Mouse (Mus musculus) CH12.LX (cell line): ENCODE measurements at regions not wholly inside any gene's neighbourhood (a gene's known extent, or its start where the extent isn't known, plus 50 kb on each side); places are given as distances from the start of the nearest gene placed in this dataset.

Source experiments
- DNase-seq: peaks from one replicate; pipeline ENCODE4 v3.0.0-alpha.2; 2013; ENCODE audit errors: extremely low read depth
- H3K27ac ChIP-seq: 2 replicates; pipeline ENCODE4 v1.5.1; 2012; ENCODE audit warnings: low read depth, mild to moderate bottlenecking, control low read depth, moderate library complexity; ENCODE audit not compliant: insufficient read depth
- H3K27me3 ChIP-seq: replicated peaks from 2 replicates; pipeline ENCODE3; 2012; ENCODE audit warnings: inconsistent platforms
- H3K36me3 ChIP-seq, 2 experiments: replicated peaks in 1 of 2; 2 replicates each; pipeline versions ENCODE3 to v1.6.1; 2012; ENCODE audit warnings: inconsistent platforms in 1 of 2, low read length in 1 of 2, mild to moderate bottlenecking in 1 of 2, mixed read lengths in 1 of 2, moderate library complexity in 1 of 2; ENCODE audit not compliant: control insufficient read depth in 1 of 2, insufficient read depth in 1 of 2
- H3K4me1 ChIP-seq, 2 experiments: 2 replicates each; pipeline ENCODE4 v1.6.1; 2012; ENCODE audit warnings: inconsistent platforms in 1 of 2, moderate library complexity in 1 of 2; ENCODE audit not compliant: insufficient read depth in 2 of 2, control insufficient read depth in 1 of 2
- H3K4me2 ChIP-seq: 2 replicates; pipeline ENCODE4 v1.6.1; 2012; ENCODE audit warnings: low read depth, mild to moderate bottlenecking, control low read depth; ENCODE audit not compliant: poor library complexity, insufficient read depth, severe bottlenecking
- H3K4me3 ChIP-seq, 3 experiments: fragments of 150-350 bp in 1 of 3; sonication (generic) in 1 of 3; replicated peaks in 1 of 3; 2 replicates each; pipeline versions ENCODE3 to v1.5.1; 2011 to 2012; ENCODE audit warnings: low read depth in 2 of 3, low read length in 2 of 3, mild to moderate bottlenecking in 2 of 3, moderate library complexity in 2 of 3, control low read depth in 1 of 3, improper control_type of control experiment in 1 of 3, inconsistent platforms in 1 of 3, mixed read lengths in 1 of 3; ENCODE audit not compliant: poor library complexity in 1 of 3
- H3K79me2 ChIP-seq: replicated peaks from 2 replicates; pipeline ENCODE4 v1.6.1; 2012; ENCODE audit warnings: mild to moderate bottlenecking, moderate library complexity; ENCODE audit not compliant: control insufficient read depth, poor library complexity, insufficient read depth, severe bottlenecking; ENCODE audit errors: extremely low read depth
- H3K9ac ChIP-seq: 2 replicates; pipeline ENCODE4 v1.6.1; 2012; ENCODE audit warnings: low read depth, mild to moderate bottlenecking, control low read depth, moderate library complexity; ENCODE audit not compliant: insufficient read depth
- H3K9me3 ChIP-seq: replicated peaks from 2 replicates; pipeline ENCODE3; 2012; ENCODE audit warnings: low read length, inconsistent platforms, mixed read lengths
- CHD1 ChIP-seq: IDR thresholded peaks from 2 replicates; pipeline ENCODE4 v1.6.1; 2012; ENCODE audit warnings: low read depth, low read length, improper control_type of control experiment, inconsistent platforms
- CHD2 ChIP-seq: IDR thresholded peaks from 2 replicates; pipeline ENCODE4 v1.6.1; 2011; ENCODE audit warnings: low read length, improper control_type of control experiment
- ELF1 ChIP-seq: IDR thresholded peaks from 2 replicates; pipeline ENCODE4 v1.6.1; 2014; ENCODE audit warnings: low read depth, mild to moderate bottlenecking, inconsistent platforms, low read length, improper control_type of control experiment
- HCFC1 ChIP-seq: IDR thresholded peaks from 2 replicates; pipeline ENCODE4 v1.6.1; 2012; ENCODE audit warnings: low read depth, mild to moderate bottlenecking, inconsistent platforms, low read length, improper control_type of control experiment
- IRF4 ChIP-seq: IDR thresholded peaks from 2 replicates; pipeline ENCODE4 v1.6.1; 2014; ENCODE audit warnings: low read depth, mild to moderate bottlenecking, inconsistent platforms, low read length, improper control_type of control experiment
- KAT2A ChIP-seq: IDR thresholded peaks from 2 replicates; pipeline ENCODE4 v1.6.1; 2012; ENCODE audit warnings: low read length, improper control_type of control experiment, inconsistent platforms; ENCODE audit not compliant: insufficient replicate concordance
- MAFK ChIP-seq: IDR thresholded peaks from 2 replicates; pipeline ENCODE4 v1.6.1; 2011; ENCODE audit warnings: low read length, improper control_type of control experiment; ENCODE audit not compliant: insufficient replicate concordance
- MAZ ChIP-seq: IDR thresholded peaks from 2 replicates; pipeline ENCODE4 v1.6.1; 2012; ENCODE audit warnings: low read depth, mild to moderate bottlenecking, inconsistent platforms, low read length, improper control_type of control experiment, moderate library complexity
- MEF2A ChIP-seq: IDR thresholded peaks from 2 replicates; pipeline ENCODE4 v1.6.1; 2014; ENCODE audit warnings: low read depth, mild to moderate bottlenecking, inconsistent platforms, low read length, improper control_type of control experiment, borderline replicate concordance
- MXI1 ChIP-seq: IDR thresholded peaks from 2 replicates; pipeline ENCODE4 v1.6.1; 2011; ENCODE audit warnings: mild to moderate bottlenecking, low read depth, low read length, improper control_type of control experiment
- NELFE ChIP-seq: IDR thresholded peaks from 2 replicates; pipeline ENCODE4 v1.6.1; 2011; ENCODE audit warnings: low read depth, low read length, improper control_type of control experiment
- NRF1 ChIP-seq: IDR thresholded peaks from 2 replicates; pipeline ENCODE4 v1.6.1; 2014; ENCODE audit warnings: low read depth, mild to moderate bottlenecking, inconsistent platforms, low read length, improper control_type of control experiment, moderate library complexity
- POLR2AphosphoS2 ChIP-seq: IDR thresholded peaks from 2 replicates; pipeline ENCODE4 v1.6.1; 2011; ENCODE audit warnings: low read depth, low read length, improper control_type of control experiment
- RAD21 ChIP-seq: IDR thresholded peaks from 2 replicates; pipeline ENCODE4 v1.6.1; 2011; ENCODE audit warnings: low read depth, mild to moderate bottlenecking, low read length, improper control_type of control experiment, moderate library complexity
- SIN3A ChIP-seq: IDR thresholded peaks from 2 replicates; pipeline ENCODE4 v1.6.1; 2012; ENCODE audit warnings: low read length, improper control_type of control experiment, inconsistent platforms
- TBP ChIP-seq: conservative IDR thresholded peaks from 2 replicates; pipeline ENCODE4 v1.6.1; 2011; ENCODE audit warnings: low read depth, low read length, improper control_type of control experiment
- UBTF ChIP-seq: IDR thresholded peaks from 2 replicates; pipeline ENCODE4 v1.6.1; 2012; ENCODE audit warnings: low read depth, mild to moderate bottlenecking, inconsistent platforms, low read length, improper control_type of control experiment, moderate library complexity
- USF1 ChIP-seq: IDR thresholded peaks from 2 replicates; pipeline ENCODE4 v1.6.1; 2014; ENCODE audit warnings: low read depth, mild to moderate bottlenecking, inconsistent platforms, low read length, improper control_type of control experiment
- USF2 ChIP-seq: conservative IDR thresholded peaks from 2 replicates; pipeline ENCODE4 v1.6.1; 2011; ENCODE audit warnings: low read depth, low read length, improper control_type of control experiment
- ZC3H11A ChIP-seq: IDR thresholded peaks from 2 replicates; pipeline ENCODE4 v1.6.1; 2012; ENCODE audit warnings: low read depth, mild to moderate bottlenecking, inconsistent platforms, low read length, improper control_type of control experiment
- ZKSCAN1 ChIP-seq: IDR thresholded peaks from 2 replicates; pipeline ENCODE4 v1.6.1; 2012; ENCODE audit warnings: low read depth, inconsistent platforms, low read length, improper control_type of control experiment, borderline replicate concordance
- ZNF384 ChIP-seq: IDR thresholded peaks from 2 replicates; pipeline ENCODE4 v1.6.1; 2012; ENCODE audit warnings: low read depth, low read length, improper control_type of control experiment, inconsistent platforms
- dilution Hi-C: fragments of 300-500 bp; cut with MboI; formaldehyde crosslinking; loops from 2 replicates; pipeline ENCODE4 v1.14.3; 2020; ENCODE audit warnings: low sequenced_read_pairs; ENCODE audit not compliant: extremely low pct_unique_long_range_greater_than_20kb, extremely low pct_ligation_motif_present
- in situ Hi-C: fragments of 300-500 bp; cut with MboI; formaldehyde crosslinking; loops from 3 replicates; pipeline ENCODE4 v1.14.3; 2019; ENCODE audit warnings: low sequenced_read_pairs, low pct_ligation_motif_present, low pct_unique_long_range_greater_than_20kb, mixed read lengths

DNA sequence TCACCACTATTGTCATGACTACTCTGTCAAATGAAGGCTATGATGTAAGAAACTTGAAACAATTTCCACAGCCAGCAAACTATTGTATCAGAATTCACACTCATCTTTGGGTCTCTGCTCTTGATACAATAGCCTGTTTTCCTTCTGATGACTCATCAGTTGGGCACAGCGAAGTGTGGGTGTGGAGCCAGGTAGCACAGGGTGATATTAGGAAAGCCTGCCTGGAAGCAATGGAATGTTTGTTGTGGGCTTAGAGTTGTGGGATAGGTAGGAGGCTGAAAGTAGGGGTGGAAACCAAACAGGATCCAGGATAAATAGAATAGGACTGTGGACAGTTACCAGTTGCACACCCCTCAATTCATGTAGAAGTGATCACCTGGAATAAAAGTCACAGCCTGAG is 194.4 kb upstream of the Ccdc54 start:
- no peak for DNase-seq
- H3K4me2 ChIP-seq: no peak overlapping the region

GRCm38 (mm10) chr16:50784651-50785228 is 193.8 kb upstream of the Ccdc54 start:
- Histone ChIP-seq H3K27me3 (no peaks in the 10 kb centered on the region), H3K36me3 (no peaks in the 10 kb centered on the region), H3K9ac (no peak overlapping the region), H3K9me3 (no peaks in the 10 kb centered on the region), H3K4me2 (no peak overlapping the region), H3K4me1 (peaks cover 3 to 4% of the 10 kb centered on the region in 2 experiments; a peak in 2 of 4 replicates), H3K27ac (no peak overlapping the region), H3K79me2 (no peaks in the 10 kb centered on the region), H3K4me3 (no peak overlapping the region)
- in situ Hi-C loops: no loop called here
- TF ChIP-seq CHD1: no peak
- peak; percentile 84 for TF ChIP-seq CHD2
- no peak for DNase-seq
- dilution Hi-C loops: no loop called here

More for the DNA sequence above, 194.4 kb upstream of the Ccdc54 start:
- H3K4me3 ChIP-seq: no peak overlapping the region
- H3K36me3 ChIP-seq: no peaks in the 10 kb centered on the region
- dilution Hi-C loops (no loop called here), in situ Hi-C loops (no loop called here)
- TF ChIP-seq IRF4: no peak
- TF ChIP-seq ZNF384: no peak
- no peak for TF ChIP-seq MAFK
- TF ChIP-seq TBP: no peak
- no peak for TF ChIP-seq RAD21
- no peak for TF ChIP-seq USF1
- TF ChIP-seq ELF1: no peak
- TF ChIP-seq ZKSCAN1: no peak
- no peak for TF ChIP-seq NELFE
- no peak for TF ChIP-seq ZC3H11A
- TF ChIP-seq MEF2A: no peak
- no peak for TF ChIP-seq KAT2A
- no peak for TF ChIP-seq NRF1
- TF ChIP-seq UBTF: no peak
- no peak for TF ChIP-seq MXI1
- TF ChIP-seq SIN3A: no peak
- no peak for TF ChIP-seq USF2
- no peak for TF ChIP-seq MAZ
- no peak for TF ChIP-seq POLR2AphosphoS2
- TF ChIP-seq HCFC1: no peak
- no peak overlapping the region for H3K27ac ChIP-seq
- H3K27me3 ChIP-seq: no peaks in the 10 kb centered on the region
- no peaks in the 10 kb centered on the region for H3K79me2 ChIP-seq
- no peak overlapping the region for H3K9ac ChIP-seq
- 0 out of 4 replicates have a peak, but pooled peaks cover 2 to 3% of the 10 kb centered on the region in 2 experiments for H3K4me1 ChIP-seq
- H3K9me3 ChIP-seq: no peaks in the 10 kb centered on the region
